Mouse (Mus musculus) erythroblast, embryonic 14.5 days (primary cell): ENCODE measurements at regions not wholly inside any gene's neighbourhood (a gene's known extent, or its start where the extent isn't known, plus 50 kb on each side); places are given as distances from the start of the nearest gene placed in this dataset.

ENCODE experiments used
- GATA1 ChIP-seq: IDR thresholded peaks from 2 replicates; pipeline ENCODE4 v1.6.1; 2012; ENCODE audit warnings: low read length, inconsistent platforms, mixed read lengths
- TAL1 ChIP-seq: IDR thresholded peaks from 3 replicates; pipeline ENCODE4 v1.6.1; 2012; ENCODE audit warnings: low read length, inconsistent platforms, mixed read lengths

GRCm38 (mm10) chr13:94710574-94711172 is 78.0 kb upstream of the Tbca start:
- TF ChIP-seq GATA1 (no peak), TAL1 (no peak)
